Mouse (Mus musculus): Measurements from ENCODE around the gene Pick1.

- TF ChIP-seq CTCF (IDR thresholded peaks at IDR 0.05; ENCODE audit: low read depth) (no peak), EP300 (IDR thresholded peaks at IDR 0.05; ENCODE audit: low read depth) (no peak)
Measured at GRCm38 (mm10) chr15:79252580-79252979, 23.6 kb downstream of the Pick1 start.

Data from heart, postnatal 0 days (tissue).